Mouse (Mus musculus): ENCODE measurements around the gene Gm17657.

GRCm38 (mm10) chr17:29502005-29502668, 47.3 kb downstream of the Gm17657 start:
- TF ChIP-seq EP300 (IDR thresholded peaks at IDR 0.05; ENCODE audit: low read length) (no peak), CTCF (conservative IDR thresholded peaks at IDR 0.05 in 1 of 2, IDR thresholded peaks at IDR 0.05 in 1 of 2; ENCODE audit: low read depth in 2 of 2, low read length in 2 of 2) (no peak), MAX (IDR thresholded peaks at IDR 0.05; ENCODE audit: low read length) (no peak), ZC3H11A (IDR thresholded peaks at IDR 0.05; ENCODE audit: low read depth, low read length) (no peak), MAZ (IDR thresholded peaks at IDR 0.05; ENCODE audit: low read depth, low read length) (no peak), JUND (conservative IDR thresholded peaks at IDR 0.05; ENCODE audit: low read depth, low read length) (no peak), CHD1 (IDR thresholded peaks at IDR 0.05; ENCODE audit: low read depth, low read length) (no peak), POLR2A (IDR thresholded peaks at IDR 0.05; ENCODE audit: low read depth, low read length) (no peak), ELF1 (IDR thresholded peaks at IDR 0.05; ENCODE audit: low read depth, low read length) (no peak), IRF4 (IDR thresholded peaks at IDR 0.05; ENCODE audit: low read depth, low read length) (no peak), GABPA (IDR thresholded peaks at IDR 0.05; ENCODE audit: insufficient replicate concordance, low read depth, low read length) (no peak), PAX5 (IDR thresholded peaks at IDR 0.05; ENCODE audit: low read length) (no peak), ZNF384 (IDR thresholded peaks at IDR 0.05; ENCODE audit: low read depth, low read length) (no peak)

Data from CH12.LX (cell line).